Mouse (Mus musculus) forelimb bud, embryonic 11.5 days (tissue): ENCODE results near the gene Gm28539.

Experiments used
- DNase-seq: peaks from one replicate; pipeline ENCODE4 v3.0.0-alpha.2; 2012; ENCODE audit warnings: low read depth, low spot score

Gene Gm28539

GRCm38 (mm10) chr16:18836468-18837208 lies at the start of gene Gm28539, which contains the start of gene 2510002D24Rik:
Gene Gm28539 (plus strand): TSS chr16:18836584.
Gene 2510002D24Rik (plus strand): TSS chr16:18836578.
- DNase-seq = peak; percentile 96

DNA sequence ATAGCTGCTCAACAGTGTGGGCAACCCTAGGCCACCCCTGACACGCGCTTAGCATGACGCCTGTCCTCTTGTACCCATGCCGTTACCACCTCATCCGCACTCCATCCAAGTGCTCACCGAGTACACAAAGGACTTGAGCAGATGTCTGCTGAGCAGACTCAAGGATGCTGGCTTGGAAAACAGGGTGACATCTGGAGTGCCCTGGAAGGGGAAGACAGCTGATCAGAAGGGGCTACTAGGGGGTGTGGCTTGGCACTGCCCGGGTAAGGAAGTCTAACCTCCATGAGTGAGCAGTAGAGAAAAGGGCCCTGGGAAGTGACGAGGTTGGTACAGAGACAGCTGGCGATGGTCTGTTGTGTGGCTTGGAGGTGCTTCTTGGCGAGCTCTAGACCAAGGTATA lies 49.7 kb upstream of the Gm28539 start:
- DNase-seq = no peak

- no peak for DNase-seq
Measured at GRCm38 (mm10) chr16:18788627-18789406, 47.6 kb upstream of the Gm28539 start.

DNA sequence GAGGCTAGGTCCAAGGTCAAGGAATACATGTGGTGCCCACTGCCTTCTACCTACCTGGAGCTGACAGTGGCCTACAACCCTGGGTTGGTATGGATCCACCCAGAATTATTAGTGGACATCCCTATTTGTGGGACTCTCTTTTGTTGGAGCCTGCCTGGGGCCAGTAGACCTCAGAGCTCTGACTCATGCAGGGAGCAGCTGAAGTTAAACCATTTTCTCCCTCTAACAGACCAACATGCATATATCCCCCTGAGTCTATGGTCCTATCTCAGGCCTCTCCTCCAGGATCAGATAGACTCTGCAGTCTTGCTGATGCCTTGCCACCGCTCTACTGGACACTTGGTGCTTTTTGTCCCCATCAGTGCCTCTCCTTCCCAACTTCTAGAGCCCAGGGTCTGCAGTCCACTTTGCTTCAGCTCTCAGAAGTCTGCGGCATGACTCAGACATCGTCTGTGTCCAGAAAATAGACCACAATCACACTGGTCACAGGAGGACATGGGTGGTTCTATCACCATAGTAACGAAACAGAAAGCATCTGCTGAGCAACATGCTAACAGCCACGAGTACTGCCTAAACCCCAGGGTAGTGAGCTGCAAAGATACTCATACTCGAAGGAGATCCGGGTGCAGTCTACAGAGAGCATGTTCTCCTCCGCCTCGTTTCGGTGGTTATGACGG lies 41.0 kb upstream of the Gm28539 start:
- no peak for DNase-seq

GRCm38 (mm10) chr16:18796645-18797044 lies 39.7 kb upstream of the Gm28539 start:
- DNase-seq = no peak

DNA sequence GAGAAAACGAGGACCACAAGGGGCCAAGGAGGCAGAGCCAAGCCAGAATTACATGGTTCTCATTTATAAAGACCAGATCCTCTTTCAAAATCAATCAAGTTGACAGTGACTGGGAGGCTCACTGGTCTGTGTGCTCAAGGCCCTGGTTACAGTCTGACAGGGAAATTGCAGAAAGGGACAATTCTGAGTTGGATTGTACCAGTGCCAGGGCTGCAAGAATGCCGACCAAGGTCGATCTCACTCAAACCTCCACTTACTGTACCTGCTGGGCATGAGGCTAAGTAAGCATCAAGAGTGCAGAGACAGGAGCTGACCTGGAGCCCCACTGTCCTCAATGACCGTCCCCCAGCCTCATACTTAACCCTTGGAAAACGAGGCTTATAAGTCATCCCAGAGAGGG lies 38.2 kb upstream of the Gm28539 start:
- no peak for DNase-seq

DNA sequence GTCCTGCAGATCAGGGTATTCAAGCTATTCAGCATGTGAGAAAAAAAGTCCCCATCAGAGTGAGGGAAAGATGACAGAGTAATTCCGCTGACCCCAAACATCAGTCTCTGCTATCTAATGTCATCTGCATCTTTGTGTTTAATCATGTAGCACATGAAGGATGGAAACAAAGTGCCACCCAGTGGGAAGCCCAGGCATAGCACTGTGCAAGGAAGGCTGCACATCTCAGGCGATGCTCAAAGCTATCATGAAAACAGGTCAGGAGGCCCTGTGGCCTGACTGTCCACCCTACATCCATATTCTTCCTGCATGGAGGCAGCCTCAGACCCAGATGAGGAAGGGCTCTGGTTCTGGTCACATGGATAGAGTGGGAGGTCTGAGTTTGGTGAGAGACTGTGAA lies 37.5 kb upstream of the Gm28539 start:
- DNase-seq = peak; percentile 14

DNA sequence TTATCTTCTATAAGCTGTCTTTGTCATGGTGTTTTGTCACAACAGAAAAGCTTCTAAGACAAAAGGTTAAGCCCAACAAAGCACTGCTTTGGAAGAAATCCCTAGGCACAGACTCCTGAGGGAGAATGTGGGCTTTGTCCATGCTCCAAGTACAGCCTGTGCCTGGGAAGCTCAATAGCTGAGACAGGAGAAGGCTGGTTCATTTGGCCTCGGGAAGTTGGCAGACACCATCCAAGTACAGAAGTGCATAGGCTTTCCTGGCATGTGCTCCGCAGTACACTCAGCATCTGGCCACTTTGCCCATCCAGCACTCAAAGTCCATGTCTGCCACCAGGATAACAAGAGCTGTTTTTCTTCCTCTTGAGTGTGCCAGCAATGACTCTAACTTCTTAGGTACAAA lies 30.6 kb upstream of the Gm28539 start:
- no peak for DNase-seq

DNA sequence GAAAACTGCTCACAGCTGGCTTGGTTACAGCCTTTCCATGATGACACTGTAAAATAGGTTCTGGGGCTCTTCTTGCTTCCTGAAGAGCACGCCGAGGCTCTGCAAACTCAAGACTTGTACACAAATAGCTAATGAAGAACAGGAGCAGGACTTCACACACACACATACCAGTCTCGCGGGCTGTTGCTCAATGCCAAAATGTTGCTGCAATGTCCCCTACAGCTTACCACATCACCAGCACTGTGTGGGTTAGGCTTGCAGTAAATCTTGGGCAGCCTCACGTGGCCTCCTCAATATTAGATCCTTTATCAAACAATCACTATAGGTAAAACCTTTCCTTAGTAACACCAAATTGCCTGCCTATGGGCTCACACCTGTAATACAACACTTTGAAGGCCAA lies 27.4 kb upstream of the Gm28539 start:
- no peak for DNase-seq

DNA sequence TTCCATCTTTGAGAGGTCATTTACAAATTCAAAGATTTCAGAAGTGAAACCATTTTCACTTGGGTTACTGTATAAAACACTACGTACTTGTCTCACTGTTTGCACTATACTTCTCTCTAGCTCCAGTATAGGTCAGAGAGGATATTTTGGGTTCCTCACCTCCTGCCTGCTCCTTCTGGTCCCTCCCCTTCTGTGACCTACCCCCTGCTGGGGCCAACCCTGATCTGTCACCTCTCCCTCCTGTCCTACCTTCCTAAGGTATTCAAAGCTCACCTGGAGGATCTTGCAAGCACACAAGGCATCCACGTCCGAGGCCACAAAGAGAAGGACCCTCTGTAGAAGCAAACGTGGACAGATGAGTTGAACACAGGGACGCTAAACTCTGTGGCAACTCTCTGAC lies 25.4 kb upstream of the Gm28539 start:
- peak; percentile 5 for DNase-seq

- DNase-seq = peak; percentile 95
Measured at GRCm38 (mm10) chr16:18811468-18812384, 24.7 kb upstream of the Gm28539 start, which contains the start of the genes Ufd1 and Cdc45. Gene Ufd1 (plus strand): TSS chr16:18811779. Gene Cdc45 (minus strand): TSS chr16:18811987.

DNA sequence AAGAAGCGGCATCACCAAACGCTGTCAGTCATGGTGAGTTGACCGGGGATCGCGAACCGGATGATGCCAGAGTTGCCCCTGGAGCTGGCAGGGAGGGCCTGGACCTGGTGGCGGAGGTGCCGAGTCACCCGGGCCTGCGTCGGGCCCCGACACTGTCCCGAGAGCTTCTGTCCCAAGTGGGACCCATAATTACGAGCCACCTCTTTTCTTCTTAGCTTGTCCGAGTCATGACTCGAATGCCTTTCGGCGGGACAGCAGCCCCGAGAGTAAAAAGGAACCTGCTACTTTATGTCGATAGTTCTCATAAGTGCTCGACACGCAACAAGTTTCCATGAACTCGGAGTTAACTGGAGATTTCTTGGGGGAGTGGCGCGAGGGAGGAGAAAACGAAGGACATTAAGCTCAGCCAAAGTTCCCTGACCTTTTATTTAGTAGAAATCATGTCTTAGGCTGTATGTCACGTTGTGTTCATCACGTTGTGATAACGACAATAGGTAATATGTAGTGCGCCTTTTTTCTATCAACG lies 23.9 kb upstream of the Gm28539 start:
- no peak for DNase-seq

- no peak for DNase-seq
Measured at GRCm38 (mm10) chr16:18822356-18822755, 14.0 kb upstream of the Gm28539 start.

GRCm38 (mm10) chr16:18822925-18823324 lies 13.5 kb upstream of the Gm28539 start:
- DNase-seq = no peak

- no peak for DNase-seq
Measured at GRCm38 (mm10) chr16:18828630-18829029, 7.8 kb upstream of the Gm28539 start.

- DNase-seq = no peak
Measured at GRCm38 (mm10) chr16:18829102-18829501, 7.3 kb upstream of the Gm28539 start.

DNA sequence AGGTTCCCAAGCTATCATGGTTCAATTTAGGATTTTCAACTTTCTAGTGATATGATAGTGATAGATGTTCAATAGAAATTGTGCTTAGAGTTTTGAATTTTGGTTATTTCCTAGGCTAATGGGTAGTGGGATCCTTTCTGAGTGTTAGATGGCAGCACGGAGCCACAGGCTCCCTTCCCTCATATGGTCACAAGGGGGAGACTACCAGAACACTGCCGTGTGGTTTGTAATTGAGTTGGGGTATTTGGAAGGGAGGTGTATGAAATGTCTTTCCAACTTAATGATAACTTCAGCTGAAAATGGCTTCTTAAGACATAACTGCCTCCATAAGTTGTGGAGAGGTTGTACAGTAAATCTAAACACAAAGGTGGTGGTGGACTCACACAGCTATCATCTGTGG lies 2.9 kb upstream of the Gm28539 start:
- no peak for DNase-seq

DNA sequence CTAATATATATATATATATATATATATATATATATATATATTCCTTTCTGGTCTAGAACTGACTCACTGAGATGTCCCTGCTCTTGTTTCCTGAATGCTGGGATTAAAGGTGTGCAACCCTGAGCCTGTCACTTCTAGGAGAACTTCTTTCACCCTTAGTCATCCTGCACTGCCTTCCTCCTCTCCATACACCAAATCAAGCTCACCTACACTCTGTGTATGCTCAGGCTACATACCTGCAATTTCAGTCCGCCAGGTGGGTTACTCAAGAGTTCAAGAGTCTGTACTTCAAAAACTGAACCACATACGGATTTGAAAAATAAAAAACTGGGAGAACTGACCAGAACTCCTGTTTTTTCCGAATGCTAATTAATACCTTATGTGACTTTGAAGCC lies 314 bp upstream of the Gm28539 start:
- no peak for DNase-seq

- DNase-seq = no peak
Measured at GRCm38 (mm10) chr16:18838346-18838745, 2.0 kb downstream of the Gm28539 start.

DNA sequence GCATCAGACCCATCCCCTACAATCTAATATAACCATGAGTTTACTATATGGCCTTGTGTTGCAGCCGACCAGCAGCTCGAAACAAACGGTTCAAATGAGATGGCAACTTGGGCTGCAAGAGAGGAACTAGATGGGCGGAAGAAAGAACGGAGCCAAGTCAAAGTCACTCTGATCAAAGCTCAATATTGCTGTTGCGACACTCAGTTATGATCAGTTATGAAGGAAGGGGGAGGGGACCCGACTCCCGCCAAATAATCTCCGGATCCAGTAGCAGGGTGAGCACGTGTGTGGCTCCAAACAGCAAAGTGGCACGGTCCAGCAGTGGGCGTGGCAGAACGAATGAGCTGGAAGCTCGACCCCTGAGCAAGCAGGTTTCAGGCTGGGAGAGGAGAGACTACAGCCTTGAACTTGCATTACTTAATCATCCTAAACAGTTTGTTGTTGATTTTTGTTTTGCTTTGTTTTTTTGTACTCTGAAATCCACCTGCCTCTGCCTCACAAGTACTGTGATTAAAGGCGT lies 10.0 kb downstream of the Gm28539 start:
- no peak for DNase-seq
